Mouse (Mus musculus) myocyte (in vitro differentiated cells): ENCODE data around the gene Kansl3. TPM values are rescaled to one million over a fixed set of nuclear protein-coding genes. Genes with fewer than 3 reads are reported as not detected.

Source experiments
- H3K27me3 ChIP-seq: one replicate; pipeline ENCODE4 v1.6.1; 2011; ENCODE audit not compliant: control insufficient read depth, insufficient read depth, insufficient read length
- H3K36me3 ChIP-seq: one replicate; pipeline ENCODE4 v1.6.1; 2011; ENCODE audit not compliant: control insufficient read depth, insufficient read depth
- H3K4me2 ChIP-seq: one replicate; pipeline ENCODE4 v1.6.1; 2011; ENCODE audit warnings: low read depth, control low read depth
- H3K4me3 ChIP-seq: one replicate; pipeline ENCODE4 v1.5.1; 2011; ENCODE audit warnings: mild to moderate bottlenecking, control low read depth, moderate library complexity
- H3K79me2 ChIP-seq: one replicate; pipeline ENCODE4 v1.6.1; 2011; ENCODE audit not compliant: control insufficient read depth, insufficient read depth
- H3ac ChIP-seq: one replicate; pipeline ENCODE4 v1.6.1; 2011; ENCODE audit not compliant: control insufficient read depth, insufficient read length
- CEBPB ChIP-seq: IDR thresholded peaks from 2 replicates; pipeline ENCODE4 v1.6.1; 2011; ENCODE audit warnings: mild to moderate bottlenecking, moderate library complexity; ENCODE audit not compliant: poor library complexity, insufficient read depth, severe bottlenecking
- E2F4 ChIP-seq: IDR thresholded peaks from one replicate; pipeline ENCODE4 v1.6.1; 2011; ENCODE audit warnings: mild to moderate bottlenecking, control low read depth, moderate library complexity; ENCODE audit not compliant: insufficient read depth
- MAX ChIP-seq: IDR thresholded peaks from one replicate; pipeline ENCODE4 v1.6.1; 2011; ENCODE audit warnings: low read depth, mild to moderate bottlenecking, control low read depth
- MYOD1 ChIP-seq, 3 experiments: IDR thresholded peaks; one replicate each; pipeline ENCODE4 v1.6.1; 2011; ENCODE audit warnings: control low read depth in 2 of 3, low read depth in 2 of 3, mild to moderate bottlenecking in 2 of 3, moderate library complexity in 1 of 3; ENCODE audit not compliant: insufficient read length in 2 of 3, control insufficient read depth in 1 of 3
- MYOG ChIP-seq, 3 experiments: IDR thresholded peaks; one replicate each; pipeline ENCODE4 v1.6.1; 2011; ENCODE audit warnings: control low read depth in 2 of 3, low read depth in 2 of 3, mild to moderate bottlenecking in 2 of 3; ENCODE audit not compliant: insufficient read length in 2 of 3, control insufficient read depth in 1 of 3, insufficient read depth in 1 of 3
- POLR2A ChIP-seq: IDR thresholded peaks from one replicate; pipeline ENCODE4 v1.6.1; 2011; ENCODE audit warnings: low read depth, mild to moderate bottlenecking, control low read depth, moderate library complexity; ENCODE audit not compliant: insufficient read length
- POLR2AphosphoS2 ChIP-seq: IDR thresholded peaks from one replicate; pipeline ENCODE4 v1.6.1; 2011; ENCODE audit warnings: low read depth, control low read depth; ENCODE audit not compliant: insufficient read length
- REST ChIP-seq: IDR thresholded peaks from one replicate; pipeline ENCODE4 v1.6.1; 2011; ENCODE audit warnings: mild to moderate bottlenecking, control low read depth, moderate library complexity; ENCODE audit not compliant: insufficient read depth, insufficient read length
- SRF ChIP-seq: IDR thresholded peaks from one replicate; pipeline ENCODE4 v1.6.1; 2011; ENCODE audit warnings: low read depth; ENCODE audit not compliant: control insufficient read depth, insufficient read length
- TCF12 ChIP-seq: IDR thresholded peaks from one replicate; pipeline ENCODE4 v1.6.1; 2011; ENCODE audit warnings: mild to moderate bottlenecking, control low read depth; ENCODE audit not compliant: poor library complexity, insufficient read depth, severe bottlenecking
- TCF3 ChIP-seq: IDR thresholded peaks from one replicate; pipeline ENCODE4 v1.6.1; 2011; ENCODE audit warnings: low read depth, control low read depth; ENCODE audit not compliant: insufficient read length
- USF1 ChIP-seq: IDR thresholded peaks from one replicate; pipeline ENCODE4 v1.6.1; 2011; ENCODE audit warnings: low read depth, mild to moderate bottlenecking, control low read depth, moderate library complexity
- polyA plus RNA-seq: library from polyadenylated mRNA; unstranded; fragments of >200 nt; fragmentation: generic; extraction: Trizol; gene quantifications from one replicate; pipeline ENCODE4 v1.2.1, GENCODE M21; 2012; ENCODE audit warnings: missing spikeins

The Kansl3 gene
- polyA plus RNA-seq, 1 experiment, result 35.7 TPM

- Histone ChIP-seq H3K4me2 (no peak within 1 kb of the TSS), H3K36me3 (no peaks in the 10 kb centered on the region), H3ac (no peak within 1 kb of the TSS), H3K4me3 (no peak within 1 kb of the TSS), H3K79me2 (peaks cover 16% of the 10 kb centered on the region), H3K27me3 (no peaks in the 10 kb centered on the region)
- TF ChIP-seq MAX (no peak), MYOG (IDR thresholded peaks at IDR 0.05; ENCODE audit: control insufficient read depth in 1 of 3, insufficient read depth in 1 of 3, insufficient read length in 2 of 3, low read depth in 2 of 3) (no peak), SRF (no peak), USF1 (no peak), MYOD1 (IDR thresholded peaks at IDR 0.05; ENCODE audit: control insufficient read depth in 1 of 3, insufficient read length in 2 of 3, low read depth in 2 of 3) (no peak), TCF12 (no peak), POLR2A (no peak), E2F4 (no peak)
Observed at GRCm38 (mm10) chr1:36371934-36372845, 3.2 kb upstream of the Kansl3 start, which contains the start of gene Fer1l5. Fer1l5 (plus strand) TSS chr1:36372291.

- no peak overlapping the region for H3ac ChIP-seq
- H3K27me3 ChIP-seq, result no peaks in the 10 kb centered on the region
- no peak overlapping the region for H3K4me3 ChIP-seq
- H3K79me2 ChIP-seq, result peaks cover 29% of the 10 kb centered on the region
- H3K36me3 ChIP-seq, result no peaks in the 10 kb centered on the region
- H3K4me2 ChIP-seq, result no peak overlapping the region
- TF ChIP-seq POLR2A (no peak), MYOD1 (IDR thresholded peaks at IDR 0.05; ENCODE audit: control insufficient read depth in 1 of 3, insufficient read length in 2 of 3, low read depth in 2 of 3) (no peak), MYOG (IDR thresholded peaks at IDR 0.05; ENCODE audit: control insufficient read depth in 1 of 3, insufficient read depth in 1 of 3, insufficient read length in 2 of 3, low read depth in 2 of 3) (no peak), SRF (no peak), MAX (no peak), POLR2AphosphoS2 (no peak), TCF3 (no peak), TCF12 (no peak), USF1 (no peak)
Observed at GRCm38 (mm10) chr1:36370918-36371317, 1.9 kb upstream of the Kansl3 start.

GRCm38 (mm10) chr1:36368112-36368968 lies 641 bp downstream of the Kansl3 start:
- Histone ChIP-seq H3K4me2 (peak overlapping the region; percentile 67), H3K79me2 (peaks cover 54% of the 10 kb centered on the region), H3ac (peak overlapping the region; percentile 21), H3K4me3 (peak overlapping the region; percentile 58), H3K27me3 (no peaks in the 10 kb centered on the region), H3K36me3 (peaks cover 17% of the 10 kb centered on the region)
- TF ChIP-seq CEBPB, result no peak
- TF ChIP-seq TCF3, result no peak
- TF ChIP-seq REST, result no peak

DNA sequence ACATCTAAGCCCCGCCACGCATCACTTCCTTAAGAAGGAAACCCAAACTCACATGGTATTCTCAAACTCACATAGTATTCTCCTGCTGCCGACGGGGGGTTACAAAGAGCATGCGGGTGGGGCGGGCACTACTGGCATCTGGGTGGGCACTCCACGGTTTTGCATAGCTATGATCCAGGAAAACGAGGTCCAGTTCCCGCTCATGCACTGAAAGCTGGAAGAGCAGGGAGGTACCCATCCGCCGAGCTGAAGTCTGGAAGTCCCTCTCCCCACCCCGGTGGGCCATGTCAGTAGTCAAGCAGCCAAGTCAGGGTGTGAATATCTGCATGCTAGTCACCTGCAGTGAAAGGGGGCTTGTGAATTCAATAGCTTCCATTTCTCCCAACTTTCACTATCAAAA lies 1.3 kb downstream of the Kansl3 start:
- Histone ChIP-seq H3K79me2 (peaks cover 60% of the 10 kb centered on the region), H3K4me3 (peak overlapping the region; percentile 58), H3K27me3 (no peaks in the 10 kb centered on the region), H3K36me3 (peaks cover 17% of the 10 kb centered on the region), H3ac (no peak overlapping the region), H3K4me2 (peak overlapping the region; percentile 67)
- TF ChIP-seq E2F4 (no peak), REST (no peak), POLR2AphosphoS2 (no peak), USF1 (no peak), MYOG (IDR thresholded peaks at IDR 0.05; ENCODE audit: control insufficient read depth in 1 of 3, insufficient read depth in 1 of 3, insufficient read length in 2 of 3, low read depth in 2 of 3) (no peak)
